Mouse (Mus musculus) olfactory bulb, adult 2 months (tissue): ENCODE measurements around the gene Ppargc1a.

ENCODE experiments used
- CTCF ChIP-seq: fragments of 200-500 bp; IDR thresholded peaks from 2 replicates; pipeline ENCODE4 v1.5.1; 2012; ENCODE audit warnings: low read depth, mild to moderate bottlenecking, low read length, moderate library complexity; ENCODE audit not compliant: insufficient read depth
- POLR2A ChIP-seq: fragments of 200-500 bp; IDR thresholded peaks from 2 replicates; pipeline ENCODE4 v1.6.1; 2012; ENCODE audit warnings: mild to moderate bottlenecking, low read depth, low read length, moderate library complexity; ENCODE audit not compliant: insufficient read depth

GRCm38 (mm10) chr5:51595644-51596043 lies 28.1 kb upstream of the Ppargc1a start:
- no peak for TF ChIP-seq CTCF
- no peak for TF ChIP-seq POLR2A
